Mouse (Mus musculus): ENCODE data around the gene Oas2.

- no peak for TF ChIP-seq CTCF (IDR thresholded peaks at IDR 0.05)
- TF ChIP-seq EP300 (IDR thresholded peaks at IDR 0.05; ENCODE audit: insufficient read depth, low read depth, low read length): no peak
- no peak for TF ChIP-seq POLR2A (IDR thresholded peaks at IDR 0.05; ENCODE audit: insufficient read depth, low read depth, low read length)
Observed at GRCm38 (mm10) chr5:120787042-120787441, 37.4 kb upstream of the Oas2 start.
